Mouse (Mus musculus) midbrain, embryonic 16.5 days (tissue): ENCODE measurements around the gene Mybpc1. TPM values are rescaled to one million over a fixed set of nuclear protein-coding genes. Genes with fewer than 3 reads are reported as not detected.
"Not testable (repeated sequence)": the region's sequence is repeated elsewhere in the genome, so short reads cannot be mapped to it uniquely, and the experiment has no call there.

Experiments used
- ATAC-seq: fragments of 200-750 bp; cut with Nextera tagmentation; 2 replicates; pipeline ENCODE4 v1.8.0; 2017; ENCODE audit warnings: moderate TSS enrichment
- H3K27ac ChIP-seq: fragments of 300-500 bp; sonication (generic); 2 replicates; pipeline ENCODE4 v1.5.1; 2014; ENCODE audit warnings: mild to moderate bottlenecking, low read length, mixed read lengths
- H3K27me3 ChIP-seq: fragments of 300-500 bp; sonication (generic); 2 replicates; pipeline ENCODE4 v1.6.1; 2014; ENCODE audit warnings: low read depth, low read length, mixed read lengths; ENCODE audit not compliant: control insufficient read depth, insufficient read depth
- H3K36me3 ChIP-seq: fragments of 300-500 bp; sonication (generic); 2 replicates; pipeline ENCODE4 v1.6.1; 2014; ENCODE audit warnings: mild to moderate bottlenecking, low read length, moderate library complexity, mixed read lengths; ENCODE audit not compliant: control insufficient read depth, insufficient read depth
- H3K4me1 ChIP-seq: fragments of 300-500 bp; sonication (generic); 2 replicates; pipeline ENCODE4 v1.6.1; 2014; ENCODE audit warnings: mild to moderate bottlenecking, low read length, mixed read lengths; ENCODE audit not compliant: control insufficient read depth, insufficient read depth
- H3K4me2 ChIP-seq: fragments of 300-500 bp; sonication (generic); 2 replicates; pipeline ENCODE4 v1.6.1; 2014; ENCODE audit warnings: mild to moderate bottlenecking, low read length, mixed read lengths
- H3K4me3 ChIP-seq: fragments of 300-500 bp; sonication (generic); 2 replicates; pipeline ENCODE4 v1.5.1; 2014; ENCODE audit warnings: low read depth, mild to moderate bottlenecking, low read length, moderate library complexity, mixed read lengths
- H3K9ac ChIP-seq: fragments of 300-500 bp; sonication (generic); 2 replicates; pipeline ENCODE4 v1.6.1; 2014; ENCODE audit warnings: low read depth, low read length, mixed read lengths
- H3K9me3 ChIP-seq: fragments of 300-500 bp; sonication (generic); replicated peaks from 2 replicates; pipeline ENCODE4 v1.6.1; 2014; ENCODE audit warnings: mild to moderate bottlenecking, low read length, mixed read lengths; ENCODE audit not compliant: control insufficient read depth, poor library complexity, severe bottlenecking
- WGBS: fragments of 180-500 bp; shearing (Covaris S2); extraction: QIAGEN DNeasy Blood & Tissue Kit; methylation state at CpG from one replicate; pipeline ENCODE4 v1.1.7; 2014; 5-methylcytosine and 5-hydroxymethylcytosine counted together
- polyA plus RNA-seq: library from polyadenylated mRNA; unstranded; fragments of >200 nt; fragmentation: Nextera tagmentation; extraction: Ambion mirVana; gene quantifications from 2 replicates; pipeline ENCODE4 v1.2.1, GENCODE M21; 2015

Gene Mybpc1
- polyA plus RNA-seq, 1 experiment from 2014 or later, result 1.5 TPM

DNA sequence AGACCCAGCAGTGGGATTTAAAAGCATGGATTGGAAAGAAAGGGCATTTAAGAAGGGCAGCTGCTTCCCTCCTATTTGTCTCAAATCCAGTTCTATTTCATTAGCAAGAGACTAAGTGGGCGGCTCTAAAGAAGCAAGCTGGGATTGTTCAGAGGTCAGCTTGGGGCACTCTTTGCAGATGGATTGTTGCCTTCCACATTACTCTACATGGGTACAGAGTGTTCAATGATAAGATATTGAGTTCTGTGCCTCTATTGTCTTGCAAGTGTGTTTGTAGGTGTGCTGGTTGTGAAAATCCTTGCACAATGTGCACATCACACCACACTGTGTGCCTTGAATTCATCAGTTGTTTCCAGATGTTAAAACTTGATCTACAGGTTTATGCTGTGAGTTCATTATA is 81.7 kb downstream of the Mybpc1 start:
- no peaks in the 10 kb centered on the region for H3K27me3 ChIP-seq
- ATAC-seq, result no peak
- no peak overlapping the region for H3K4me2 ChIP-seq
- H3K9me3 ChIP-seq, result no peaks in the 10 kb centered on the region
- no peaks in the 10 kb centered on the region for H3K36me3 ChIP-seq
- H3K4me1 ChIP-seq, result no peaks in the 10 kb centered on the region
- no peak overlapping the region for H3K4me3 ChIP-seq
- WGBS, result 85% methylated on average over 1 of the region's 1 CpGs
- H3K9ac ChIP-seq, result no peak overlapping the region
- H3K27ac ChIP-seq, result no peak overlapping the region

DNA sequence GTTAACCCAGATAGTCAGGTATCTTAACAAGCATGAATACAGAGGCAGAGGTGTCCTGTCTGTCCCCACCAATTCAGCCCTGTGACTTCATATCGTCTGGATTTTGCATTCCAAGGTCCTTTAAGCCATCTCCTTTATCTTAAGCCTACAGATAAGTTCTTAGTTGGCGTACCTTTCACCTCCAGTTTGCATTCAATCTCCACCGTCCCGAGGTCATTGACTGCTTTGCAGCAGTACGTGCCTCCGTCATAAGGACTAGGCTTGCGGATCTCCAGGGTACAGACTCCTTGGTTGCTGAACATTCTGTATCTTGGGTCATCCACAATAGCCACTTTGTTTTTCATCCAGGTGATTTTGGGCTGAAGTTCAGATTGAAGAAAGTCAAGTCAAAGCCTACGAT is 82.2 kb downstream of the Mybpc1 start:
- no peak for ATAC-seq
- 91% methylated on average over 8 of the region's 8 CpGs for WGBS

DNA sequence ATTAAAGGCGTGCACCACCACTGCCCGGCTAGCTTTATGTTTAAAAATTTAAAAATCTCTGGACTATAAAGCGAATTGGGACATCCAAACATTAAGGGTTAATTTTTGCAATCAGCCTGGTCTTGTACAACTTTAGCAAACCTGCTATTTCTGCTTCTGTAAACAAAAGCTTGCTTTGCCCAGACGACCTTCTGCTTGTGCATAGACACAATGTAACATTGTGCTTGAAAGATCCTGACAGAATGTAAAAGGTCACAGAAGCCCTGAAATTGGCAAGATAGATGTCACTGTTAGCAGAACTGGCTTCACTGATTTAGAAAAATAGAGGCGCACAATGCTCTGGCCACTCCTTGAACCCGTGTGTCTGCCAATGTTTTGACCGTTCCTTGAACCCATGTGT is 89.9 kb downstream of the Mybpc1 start:
- H3K27me3 ChIP-seq, H3K4me2 ChIP-seq, H3K9me3 ChIP-seq, H3K4me1 ChIP-seq, H3K27ac ChIP-seq, ATAC-seq, H3K4me3 ChIP-seq, H3K36me3 ChIP-seq, H3K9ac ChIP-seq: not testable (repeated sequence)
- WGBS, result 94% methylated on average over 6 of the region's 7 CpGs

More for the DNA sequence above, 82.2 kb downstream of the Mybpc1 start:
- H3K4me2 ChIP-seq, result no peak overlapping the region
- no peaks in the 10 kb centered on the region for H3K36me3 ChIP-seq
- H3K4me3 ChIP-seq, result no peak overlapping the region
- H3K4me1 ChIP-seq, result no peaks in the 10 kb centered on the region
- no peaks in the 10 kb centered on the region for H3K27me3 ChIP-seq
- no peaks in the 10 kb centered on the region for H3K9me3 ChIP-seq
- H3K9ac ChIP-seq, result no peak overlapping the region
- H3K27ac ChIP-seq, result no peak overlapping the region

DNA sequence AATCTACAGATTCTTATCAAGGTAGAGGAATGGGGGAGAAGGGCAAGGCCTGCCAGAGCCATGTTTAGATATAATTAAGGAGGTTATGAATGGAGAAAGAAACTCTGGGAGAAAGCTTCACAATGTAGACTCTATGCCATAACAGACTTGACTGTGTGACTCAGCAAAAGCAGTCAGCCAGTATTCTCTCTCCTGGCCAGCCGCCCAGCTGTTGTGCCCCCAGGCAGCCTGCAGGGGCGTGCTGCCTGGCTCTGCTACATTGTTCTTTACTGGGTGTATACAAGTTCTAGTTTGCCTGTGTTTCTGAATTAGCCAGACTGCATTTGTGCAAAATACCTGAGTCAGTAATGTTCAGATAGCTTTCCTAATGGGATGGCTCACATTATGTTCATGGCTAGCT is 90.5 kb downstream of the Mybpc1 start:
- Histone ChIP-seq H3K9ac (no peak overlapping the region), H3K36me3 (no peaks in the 10 kb centered on the region), H3K4me3 (no peak overlapping the region), H3K27ac (no peak overlapping the region), H3K27me3 (no peaks in the 10 kb centered on the region), H3K4me2 (no peak overlapping the region), H3K9me3 (no peaks in the 10 kb centered on the region), H3K4me1 (no peaks in the 10 kb centered on the region)
- no peak for ATAC-seq
- 55% methylated on average over 2 of the region's 2 CpGs for WGBS

DNA sequence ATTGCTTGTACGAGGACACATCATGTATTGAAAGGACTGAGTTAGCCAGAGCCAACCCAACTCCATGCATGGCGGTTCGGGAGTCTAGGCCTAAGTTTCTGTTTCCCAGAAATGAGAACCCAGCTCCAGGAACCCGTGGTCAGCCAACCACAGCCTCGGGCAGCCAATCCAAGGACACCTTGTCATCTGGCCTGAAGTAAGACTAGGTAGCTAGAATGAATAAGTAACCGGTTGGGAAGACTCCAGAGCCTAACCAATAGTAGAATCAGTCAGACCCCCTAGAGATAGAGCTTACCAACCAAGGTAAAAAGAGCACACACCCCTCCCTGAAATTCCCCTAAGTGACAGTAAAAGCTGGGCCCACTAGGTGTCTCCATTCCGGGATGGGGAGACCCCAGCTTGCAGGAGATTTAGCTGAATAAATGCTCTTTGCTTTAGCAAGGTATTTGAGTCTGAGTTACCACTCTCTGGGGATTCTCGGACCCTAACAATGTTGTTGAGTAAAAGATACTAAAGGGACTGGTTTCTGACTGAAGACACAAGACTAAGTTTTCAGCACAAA is 91.3 kb downstream of the Mybpc1 start:
- H3K9ac ChIP-seq, result no peak overlapping the region
- no peak overlapping the region for H3K4me2 ChIP-seq
- H3K27ac ChIP-seq, result no peak overlapping the region
- no peaks in the 10 kb centered on the region for H3K27me3 ChIP-seq
- no peaks in the 10 kb centered on the region for H3K4me1 ChIP-seq
- no peaks in the 10 kb centered on the region for H3K9me3 ChIP-seq
- no peaks in the 10 kb centered on the region for H3K36me3 ChIP-seq
- no peak for ATAC-seq
- 74% methylated on average over 8 of the region's 8 CpGs for WGBS
- H3K4me3 ChIP-seq, result no peak overlapping the region

DNA sequence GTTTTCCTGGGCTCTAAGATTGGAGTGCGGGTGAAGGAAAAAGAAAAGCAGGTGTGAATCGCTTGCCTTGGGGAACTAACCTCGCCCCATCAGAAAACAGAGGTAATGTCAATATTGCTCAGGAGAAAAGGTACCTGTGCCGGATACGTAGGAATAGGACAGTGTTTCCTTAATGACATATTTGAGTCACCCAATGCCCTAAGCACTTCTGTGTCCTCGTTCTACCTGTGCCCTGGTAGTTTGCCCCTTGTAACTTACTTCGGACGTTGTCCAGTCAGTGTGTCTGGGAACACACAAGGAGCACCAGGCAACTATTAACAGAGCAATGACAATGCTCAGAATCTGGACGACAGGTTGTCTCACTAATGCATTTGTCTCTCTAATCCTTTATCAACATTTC is 93.6 kb downstream of the Mybpc1 start:
- Histone ChIP-seq H3K4me2 (no peak overlapping the region), H3K27me3 (no peaks in the 10 kb centered on the region), H3K27ac (no peak overlapping the region), H3K4me3 (no peak overlapping the region), H3K4me1 (no peaks in the 10 kb centered on the region), H3K9me3 (no peaks in the 10 kb centered on the region), H3K36me3 (no peaks in the 10 kb centered on the region), H3K9ac (no peak overlapping the region)
- 92% methylated on average over 9 of the region's 9 CpGs for WGBS
- no peak for ATAC-seq

DNA sequence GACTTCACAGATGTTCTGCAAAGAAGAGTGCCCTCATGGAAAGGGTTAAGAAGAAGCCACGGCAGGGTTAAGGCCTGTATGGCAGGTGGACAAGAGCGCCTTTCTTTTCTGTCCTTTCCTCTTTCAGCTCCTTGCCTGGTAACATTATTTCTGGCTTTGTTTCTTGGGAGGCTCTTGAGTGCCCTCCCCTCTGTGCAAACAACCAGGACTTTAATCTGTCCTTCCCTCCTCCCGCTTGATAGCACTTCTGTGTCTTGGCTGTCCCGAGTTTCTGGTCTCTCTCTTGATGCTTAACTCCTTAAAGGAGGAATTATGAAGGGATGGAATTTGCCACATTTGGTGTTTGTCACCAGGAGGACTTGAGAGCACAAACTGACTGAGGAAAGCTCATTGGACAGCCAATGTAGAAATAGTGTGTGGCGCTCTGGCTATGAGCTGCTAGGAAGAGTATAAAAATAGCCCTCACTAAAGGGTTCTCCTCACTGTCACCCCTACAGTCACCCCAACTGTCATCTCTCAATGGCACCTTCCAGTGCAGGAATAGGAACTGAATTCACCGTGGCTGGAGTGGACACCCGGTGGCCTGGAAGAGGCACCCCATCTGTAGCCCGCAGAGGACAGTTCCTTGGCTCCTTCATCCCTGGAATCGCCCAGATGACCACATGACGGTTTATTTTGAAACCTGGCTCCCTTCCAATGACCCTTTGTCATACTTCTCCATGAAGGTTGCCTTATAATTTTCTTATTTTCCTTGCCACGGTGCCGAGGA is 94.3 kb downstream of the Mybpc1 start:
- Histone ChIP-seq H3K9ac (no peak overlapping the region), H3K27me3 (no peaks in the 10 kb centered on the region), H3K4me3 (no peak overlapping the region), H3K4me1 (no peaks in the 10 kb centered on the region), H3K27ac (no peak overlapping the region), H3K36me3 (no peaks in the 10 kb centered on the region), H3K4me2 (no peak overlapping the region), H3K9me3 (no peaks in the 10 kb centered on the region)
- WGBS, result 72% methylated on average over 12 of the region's 12 CpGs
- ATAC-seq, result no peak

DNA sequence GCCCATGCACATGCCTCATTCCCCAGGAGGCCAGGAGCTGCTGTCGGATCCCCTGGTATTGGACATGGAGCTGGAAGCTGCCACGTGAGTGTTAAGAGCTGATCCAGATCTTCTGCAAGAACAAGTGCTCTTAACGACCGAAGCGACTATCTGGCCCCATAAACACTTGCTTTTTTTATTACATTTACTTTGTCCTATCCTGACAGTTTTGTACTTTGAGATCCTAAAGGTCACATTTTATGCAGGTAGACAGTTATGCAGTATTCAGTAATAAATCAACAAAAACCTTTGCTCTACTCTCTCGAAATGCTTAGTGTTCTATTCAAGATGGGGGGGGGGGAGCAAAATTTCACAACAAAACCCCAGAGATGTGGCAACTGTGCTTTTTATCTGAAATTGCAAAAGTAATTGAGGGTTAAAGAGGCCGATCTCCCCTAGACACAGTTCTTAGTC is 97.2 kb downstream of the Mybpc1 start:
- Histone ChIP-seq H3K4me1 (peaks cover 4% of the 10 kb centered on the region), H3K27me3 (no peaks in the 10 kb centered on the region), H3K4me3 (no peak overlapping the region), H3K9ac (no peak overlapping the region), H3K27ac (no peak overlapping the region), H3K9me3 (no peaks in the 10 kb centered on the region), H3K36me3 (no peaks in the 10 kb centered on the region), H3K4me2 (no peak overlapping the region)
- WGBS, result 86% methylated on average over 7 of the region's 7 CpGs
- ATAC-seq, result no peak

DNA sequence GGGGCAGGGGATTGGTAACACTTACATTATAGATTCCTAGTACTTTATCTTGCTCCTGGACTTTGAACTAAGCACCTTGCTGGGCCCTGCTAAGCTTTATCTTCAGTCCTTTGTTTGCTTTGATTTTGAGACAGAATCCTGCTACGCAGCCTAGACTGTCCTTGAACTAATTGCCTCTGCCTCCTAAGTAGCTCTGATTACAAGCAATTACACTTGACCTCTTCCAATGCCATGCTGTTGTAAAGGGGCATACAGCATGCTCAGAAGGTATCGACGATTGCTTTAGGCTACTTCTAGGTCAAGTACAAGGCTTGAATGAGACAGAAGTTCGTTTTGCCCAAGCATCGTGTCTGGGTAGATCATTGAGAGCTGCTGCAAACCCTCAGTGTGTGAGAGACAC is 99.7 kb downstream of the Mybpc1 start:
- no peaks in the 10 kb centered on the region for H3K9me3 ChIP-seq
- WGBS, result 64% methylated on average over 5 of the region's 5 CpGs
- no peak overlapping the region for H3K27ac ChIP-seq
- no peak overlapping the region for H3K4me3 ChIP-seq
- ATAC-seq, result no peak
- H3K4me1 ChIP-seq, result peaks cover 12% of the 10 kb centered on the region
- no peak overlapping the region for H3K4me2 ChIP-seq
- H3K27me3 ChIP-seq, result no peaks in the 10 kb centered on the region
- H3K36me3 ChIP-seq, result no peaks in the 10 kb centered on the region
- no peak overlapping the region for H3K9ac ChIP-seq
